Mouse (Mus musculus): ENCODE data around the gene Gm8020. TPM values are rescaled to one million over a fixed set of nuclear protein-coding genes. Genes with fewer than 3 reads are reported as not detected.
"Not testable (repeated sequence)": the region's sequence is repeated elsewhere in the genome, so short reads cannot be mapped to it uniquely, and the experiment has no call there.

Gene Gm8020
- polyA plus RNA-seq (2014; fragmentation: Nextera tagmentation; extraction: Ambion mirVana), result not detected in 2 replicates

DNA sequence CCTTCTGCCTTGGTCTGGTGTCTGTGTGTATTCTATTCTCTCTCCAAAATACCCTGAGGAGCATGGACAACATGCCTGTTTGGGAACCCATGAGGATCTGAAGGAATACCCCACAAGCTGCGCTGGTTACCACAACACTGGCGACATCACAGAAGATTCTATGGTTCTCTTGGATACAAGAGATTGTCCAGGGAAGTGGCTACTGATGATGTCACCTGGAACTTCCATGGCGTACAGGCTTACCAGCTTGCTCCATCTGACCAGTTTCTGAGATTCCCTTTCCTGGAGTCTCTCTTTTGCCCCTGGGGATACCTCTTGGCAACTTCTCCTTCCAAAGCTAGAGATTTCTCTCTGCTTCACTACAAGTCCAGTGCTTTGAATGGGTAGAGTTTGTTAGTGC is at the start of gene Gm8020:
Gene Gm8020, minus strand, starts transcription at position 101 of the 400 bp plus-strand sequence.
- not testable (repeated sequence) for H3K36me3 ChIP-seq (ENCODE audit: control insufficient read depth, insufficient read depth, low read length); H3K4me1 ChIP-seq (ENCODE audit: control insufficient read depth, insufficient read depth, low read length); ATAC-seq (ENCODE audit: insufficient number of reproducible peaks, low FRiP score, low TSS enrichment, low read depth); H3K9ac ChIP-seq (ENCODE audit: low read length); H3K4me3 ChIP-seq (ENCODE audit: low read depth, low read length); H3K27me3 ChIP-seq (ENCODE audit: control insufficient read depth, insufficient read depth, low read length); H3K9me3 ChIP-seq (ENCODE audit: control insufficient read depth, low read length); H3K27ac ChIP-seq (replicated peaks; ENCODE audit: low read depth, low read length); H3K4me2 ChIP-seq (ENCODE audit: low read depth, severe bottlenecking); DNase-seq (ENCODE audit: low spot score)
- WGBS, result 90% methylated on average over 1 of the region's 3 CpGs

- H3K4me3 ChIP-seq (ENCODE audit: low read depth, low read length); ATAC-seq (ENCODE audit: insufficient number of reproducible peaks, low FRiP score, low TSS enrichment, low read depth); H3K4me1 ChIP-seq (ENCODE audit: control insufficient read depth, insufficient read depth, low read length); H3K27me3 ChIP-seq (ENCODE audit: control insufficient read depth, insufficient read depth, low read length); H3K4me2 ChIP-seq (ENCODE audit: low read depth, severe bottlenecking); H3K9me3 ChIP-seq (ENCODE audit: control insufficient read depth, low read length); H3K9ac ChIP-seq (ENCODE audit: low read length); H3K27ac ChIP-seq (replicated peaks; ENCODE audit: low read depth, low read length); H3K36me3 ChIP-seq (ENCODE audit: control insufficient read depth, insufficient read depth, low read length): not testable (repeated sequence)
- DNase-seq (ENCODE audit: low spot score), result peak; percentile 2
- 4% methylated on average over 25 of the region's 31 CpGs for WGBS
These were observed 41.1 kb upstream of the Gm8020 start for GRCm38 (mm10) chr14:42543170-42543701.

DNA sequence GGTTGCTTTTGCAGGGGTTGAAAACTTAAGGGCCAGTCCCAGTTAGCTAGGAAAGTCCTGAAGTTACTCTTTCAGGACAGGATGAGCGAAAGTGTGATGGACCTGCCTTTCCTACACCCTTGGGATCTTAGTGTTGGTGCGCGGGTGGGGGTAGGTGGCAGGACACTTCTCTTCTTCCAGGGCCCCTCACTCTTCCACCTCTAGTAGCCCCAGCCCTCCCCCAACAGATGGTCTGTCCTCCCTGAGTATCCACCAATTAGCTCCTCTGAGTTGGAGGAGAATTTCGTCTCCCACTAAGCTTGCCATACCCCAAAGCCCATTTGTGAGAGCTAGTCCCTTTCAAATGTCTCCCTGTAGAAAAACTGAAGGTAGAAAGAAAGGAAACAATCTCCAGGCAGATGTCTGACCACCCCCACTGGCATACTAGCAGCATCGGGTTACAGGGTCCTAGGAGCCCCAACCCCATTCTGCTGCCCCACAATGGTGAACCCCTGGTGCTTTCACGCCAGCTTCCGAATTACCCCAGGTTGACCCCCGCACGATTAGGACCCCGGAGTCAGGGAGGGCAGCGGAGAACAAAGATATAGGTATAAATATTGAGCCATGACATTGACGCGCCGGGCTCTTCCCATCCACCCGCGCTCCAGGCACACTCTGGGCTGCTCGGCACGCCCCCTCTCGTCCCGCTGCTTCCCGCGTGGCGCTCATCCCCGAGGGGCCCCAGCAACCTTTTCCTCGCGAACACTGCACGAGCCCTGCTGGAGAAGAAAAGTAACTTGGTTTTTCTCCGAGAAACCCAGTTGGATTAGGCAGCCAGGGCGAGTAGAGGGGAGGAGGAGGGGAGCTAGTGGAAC is 40.4 kb upstream of the Gm8020 start:
- H3K9ac ChIP-seq (ENCODE audit: low read length); H3K4me1 ChIP-seq (ENCODE audit: control insufficient read depth, insufficient read depth, low read length); H3K4me2 ChIP-seq (ENCODE audit: low read depth, severe bottlenecking); H3K9me3 ChIP-seq (ENCODE audit: control insufficient read depth, low read length); H3K27ac ChIP-seq (replicated peaks; ENCODE audit: low read depth, low read length); H3K4me3 ChIP-seq (ENCODE audit: low read depth, low read length); H3K27me3 ChIP-seq (ENCODE audit: control insufficient read depth, insufficient read depth, low read length); H3K36me3 ChIP-seq (ENCODE audit: control insufficient read depth, insufficient read depth, low read length); DNase-seq (ENCODE audit: low spot score): not testable (repeated sequence)
- WGBS, result 20% methylated on average over 18 of the region's 29 CpGs
- 0 out of 2 replicates have a peak, but pooled peaks have one; percentile 47 for ATAC-seq (ENCODE audit: insufficient number of reproducible peaks, low FRiP score, low TSS enrichment, low read depth)

- not testable (repeated sequence) for H3K27me3 ChIP-seq (ENCODE audit: control insufficient read depth, insufficient read depth, low read length); H3K9me3 ChIP-seq (ENCODE audit: control insufficient read depth, low read length); DNase-seq (ENCODE audit: low spot score); H3K9ac ChIP-seq (ENCODE audit: low read length); H3K27ac ChIP-seq (replicated peaks; ENCODE audit: low read depth, low read length); H3K4me2 ChIP-seq (ENCODE audit: low read depth, severe bottlenecking); H3K4me3 ChIP-seq (ENCODE audit: low read depth, low read length); H3K4me1 ChIP-seq (ENCODE audit: control insufficient read depth, insufficient read depth, low read length); H3K36me3 ChIP-seq (ENCODE audit: control insufficient read depth, insufficient read depth, low read length); ATAC-seq (ENCODE audit: insufficient number of reproducible peaks, low FRiP score, low TSS enrichment, low read depth)
- WGBS, result 93% methylated on average over 1 of the region's 3 CpGs
These were observed 22.0 kb upstream of the Gm8020 start, which contains the start of gene Gm8024 for GRCm38 (mm10) chr14:42524182-42524581. TSS of gene Gm8024 (minus strand) at chr14:42524282.

DNA sequence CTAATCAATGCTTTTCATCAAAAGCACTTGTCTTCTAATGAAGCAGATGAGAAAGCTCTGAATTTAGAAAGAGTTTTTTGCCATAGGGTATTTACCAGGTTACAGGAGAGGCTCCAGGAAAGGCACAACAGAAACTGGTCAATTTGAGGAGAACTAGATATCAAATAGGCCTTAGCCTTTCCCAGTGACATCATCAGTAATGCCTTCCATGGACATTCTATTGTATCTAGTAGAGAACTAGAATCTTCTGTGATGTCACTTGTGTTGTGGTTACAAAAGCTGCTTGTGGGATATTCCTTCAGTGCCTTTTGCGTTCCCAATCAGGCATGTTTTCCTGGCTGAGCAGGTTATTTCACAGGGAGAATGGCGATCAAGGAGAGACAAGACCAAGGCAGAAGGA is 38.6 kb downstream of the Gm8020 start, which contains the start of gene Gm8011:
Gene Gm8011, plus strand, starts transcription at position 301 of the 400 bp plus-strand sequence.
- not testable (repeated sequence) for H3K4me1 ChIP-seq (ENCODE audit: control insufficient read depth, insufficient read depth, low read length); H3K36me3 ChIP-seq (ENCODE audit: control insufficient read depth, insufficient read depth, low read length); H3K9ac ChIP-seq (ENCODE audit: low read length); ATAC-seq (ENCODE audit: insufficient number of reproducible peaks, low FRiP score, low TSS enrichment, low read depth); DNase-seq (ENCODE audit: low spot score); H3K9me3 ChIP-seq (ENCODE audit: control insufficient read depth, low read length); H3K4me2 ChIP-seq (ENCODE audit: low read depth, severe bottlenecking); H3K27me3 ChIP-seq (ENCODE audit: control insufficient read depth, insufficient read depth, low read length); H3K4me3 ChIP-seq (ENCODE audit: low read depth, low read length); H3K27ac ChIP-seq (replicated peaks; ENCODE audit: low read depth, low read length)
- 67% methylated on average over 2 of the region's 2 CpGs for WGBS

Other genes starting within 250 kb of the Gm8020 start
- not detected in 2 replicates for gene Gm17026, start 242.3 kb downstream of the Gm8020 start, polyA plus RNA-seq (2014; fragmentation: Nextera tagmentation; extraction: Ambion mirVana)
- not detected in 2 replicates for gene Gm9611, start 205.0 kb downstream of the Gm8020 start, polyA plus RNA-seq (2014; fragmentation: Nextera tagmentation; extraction: Ambion mirVana)
- gene Gm7995, start 192.1 kb downstream of the Gm8020 start, polyA plus RNA-seq (2014; fragmentation: Nextera tagmentation; extraction: Ambion mirVana), result not detected in 2 replicates
- gene Gm8005, start 62.7 kb downstream of the Gm8020 start, polyA plus RNA-seq (2014; fragmentation: Nextera tagmentation; extraction: Ambion mirVana), result not detected in 2 replicates
- not detected in 2 replicates for gene Gm8011, start 38.5 kb downstream of the Gm8020 start, polyA plus RNA-seq (2014; fragmentation: Nextera tagmentation; extraction: Ambion mirVana)
- gene Gm8024, start 21.9 kb upstream of the Gm8020 start, polyA plus RNA-seq (2014; fragmentation: Nextera tagmentation; extraction: Ambion mirVana), result not detected in 2 replicates
- not detected in 2 replicates for gene Gm17124, start 97.5 kb upstream of the Gm8020 start, polyA plus RNA-seq (2014; fragmentation: Nextera tagmentation; extraction: Ambion mirVana)
- gene Gm3633, start 139.6 kb upstream of the Gm8020 start, polyA plus RNA-seq (2014; fragmentation: Nextera tagmentation; extraction: Ambion mirVana), result not detected in 2 replicates
- not detected in 2 replicates for gene Gm10378, start 153.6 kb upstream of the Gm8020 start, polyA plus RNA-seq (2014; fragmentation: Nextera tagmentation; extraction: Ambion mirVana)

All from limb, embryonic 11.5 days (tissue).